Mouse (Mus musculus) layer of hippocampus, adult 2 months (tissue): Measurements from ENCODE around the gene Gm20403. TPM values are rescaled to one million over a fixed set of nuclear protein-coding genes. Genes with fewer than 3 reads are reported as not detected.

Experiments used
- DNase-seq, 2 experiments: peaks; one replicate each; pipeline ENCODE4 v3.0.0; 2022; ENCODE audit warnings: low spot score in 2 of 2
- H3K27ac ChIP-seq: fragments of 200-600 bp; 2 replicates; pipeline ENCODE4 v1.8.1; 2022
- H3K4me3 ChIP-seq: fragments of 200-600 bp; 2 replicates; pipeline ENCODE4 v1.8.1; 2022; ENCODE audit warnings: mild to moderate bottlenecking
- CTCF ChIP-seq: fragments of 200-600 bp; conservative IDR thresholded peaks from 2 replicates; pipeline ENCODE4 v1.8.1; 2022; ENCODE audit warnings: antibody characterized with exemption, mild to moderate bottlenecking, moderate library complexity
- long read RNA-seq, 2 experiments: library from polyadenylated mRNA; stranded (forward); transcript quantifications; one replicate each; pipeline ENCODE4 v2.0.0; 2021; ENCODE audit warnings: borderline mapping rate in 2 of 2
- total RNA-seq, 2 experiments: library from RNA; stranded (reverse); gene quantifications; 2 replicates each; pipeline ENCODE4 v1.2.3; 2021

Gm20403 gene
- total RNA-seq = not detected
- long read RNA-seq, experiment 1 = 0 reads
- long read RNA-seq, experiment 2 = 0 reads

DNA sequence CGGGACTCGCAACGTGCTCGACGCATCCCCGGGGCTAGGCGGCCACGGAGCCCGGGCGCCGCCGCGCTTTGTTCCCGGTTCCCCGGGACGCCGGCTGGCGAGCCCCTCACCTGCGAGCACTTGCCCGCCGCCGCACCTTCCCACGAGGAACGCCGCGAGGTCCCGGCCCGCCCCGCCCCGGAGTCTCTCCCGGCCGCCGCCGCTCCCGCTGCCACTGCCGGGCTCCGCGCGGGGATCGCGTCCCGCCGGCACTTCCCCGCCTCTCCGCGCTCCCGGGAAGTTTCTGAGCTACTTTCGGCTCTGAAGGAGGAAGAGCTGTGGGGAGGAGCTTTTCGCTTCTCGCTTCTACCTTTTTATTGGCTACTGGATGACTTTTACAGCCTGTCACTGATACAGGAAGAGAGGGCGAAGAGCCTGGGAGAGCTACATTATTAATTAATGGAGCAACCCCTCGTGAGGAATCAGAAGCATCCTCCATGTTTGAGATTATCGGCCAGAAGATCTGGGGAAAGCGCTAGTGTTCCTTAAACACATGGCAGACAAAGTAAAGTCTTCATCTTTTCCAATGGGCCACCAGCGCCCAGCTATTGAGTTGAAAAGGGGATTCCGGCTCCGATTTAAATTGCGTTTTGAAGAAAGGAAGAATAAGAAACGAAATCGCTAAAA lies at the start of gene Gm20403:
Gene Gm20403 (minus strand): TSS at position 478 of the 666 bp plus-strand sequence.
- Histone ChIP-seq H3K27ac (peak within 1 kb of the TSS; percentile 65), H3K4me3 (peak within 1 kb of the TSS; percentile 76)
- peak in 1 of 2 experiments; percentile 18 for DNase-seq
- no peak for TF ChIP-seq CTCF

DNA sequence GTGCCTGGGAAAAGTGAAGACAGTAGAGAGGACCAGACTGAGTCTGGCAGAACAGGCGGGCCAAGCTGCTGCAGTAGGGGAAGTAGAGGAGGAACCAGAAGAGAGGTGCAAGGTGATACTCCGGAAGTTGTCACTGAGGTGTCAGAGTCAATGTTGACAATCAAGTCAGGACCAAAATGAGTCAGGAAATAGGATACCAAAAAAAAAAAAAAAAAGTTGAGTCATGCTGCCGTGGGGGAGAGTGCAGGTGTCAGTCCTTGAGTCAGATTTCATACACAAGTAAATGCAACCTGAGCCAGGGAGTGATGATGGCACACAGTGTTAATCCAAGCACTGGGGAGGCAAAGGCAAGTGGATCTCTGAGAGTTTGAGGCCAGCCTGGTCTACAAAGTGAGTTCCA lies 40.8 kb upstream of the Gm20403 start:
- DNase-seq = no peak
- H3K27ac ChIP-seq = no peak overlapping the region
- TF ChIP-seq CTCF = no peak
- no peak overlapping the region for H3K4me3 ChIP-seq

DNA sequence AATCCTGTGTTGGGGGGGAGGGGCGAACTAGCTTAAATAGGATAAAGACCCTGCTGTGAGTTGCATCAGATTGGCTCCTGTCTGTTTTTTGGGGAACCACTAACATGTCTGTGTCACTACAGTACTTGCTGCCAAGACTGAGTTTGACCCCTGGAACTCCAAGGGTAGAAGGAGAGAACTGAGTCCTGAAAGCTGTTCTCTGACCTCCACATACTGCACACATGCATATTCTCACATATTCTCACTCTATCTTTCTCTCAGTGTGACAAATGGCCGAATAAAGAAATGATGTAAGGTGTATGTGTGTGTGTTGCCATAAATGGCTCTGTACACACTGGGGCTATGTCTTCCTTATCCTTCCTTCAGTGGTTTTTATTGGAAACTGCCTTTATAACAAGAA lies 37.0 kb upstream of the Gm20403 start:
- DNase-seq = no peak
- Histone ChIP-seq H3K27ac (no peak overlapping the region), H3K4me3 (no peak overlapping the region)
- no peak for TF ChIP-seq CTCF

DNA sequence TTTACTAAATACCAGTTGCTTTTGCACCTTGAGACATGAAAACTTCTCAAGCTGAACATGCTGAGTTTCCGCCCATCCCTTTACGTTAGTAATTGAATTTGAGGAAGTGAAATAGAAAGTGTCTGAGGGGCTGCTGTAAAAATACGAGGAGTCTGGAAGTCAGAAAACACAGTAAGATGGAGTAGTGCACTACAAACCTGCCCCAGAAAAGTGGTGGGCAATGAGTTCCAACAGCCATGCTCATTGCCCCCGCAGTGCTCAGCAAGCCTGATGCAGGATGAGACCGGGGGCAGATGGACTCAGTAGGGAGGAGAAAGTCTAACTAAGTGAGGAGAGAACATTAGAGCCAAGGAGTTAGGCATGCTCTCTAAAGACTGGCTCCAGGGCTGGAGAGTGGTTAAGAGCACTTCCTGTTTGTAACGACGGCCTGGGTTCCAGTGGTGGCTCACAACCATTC lies 33.1 kb upstream of the Gm20403 start:
- Histone ChIP-seq H3K4me3 (no peak overlapping the region), H3K27ac (no peak overlapping the region)
- no peak for DNase-seq
- no peak for TF ChIP-seq CTCF

DNA sequence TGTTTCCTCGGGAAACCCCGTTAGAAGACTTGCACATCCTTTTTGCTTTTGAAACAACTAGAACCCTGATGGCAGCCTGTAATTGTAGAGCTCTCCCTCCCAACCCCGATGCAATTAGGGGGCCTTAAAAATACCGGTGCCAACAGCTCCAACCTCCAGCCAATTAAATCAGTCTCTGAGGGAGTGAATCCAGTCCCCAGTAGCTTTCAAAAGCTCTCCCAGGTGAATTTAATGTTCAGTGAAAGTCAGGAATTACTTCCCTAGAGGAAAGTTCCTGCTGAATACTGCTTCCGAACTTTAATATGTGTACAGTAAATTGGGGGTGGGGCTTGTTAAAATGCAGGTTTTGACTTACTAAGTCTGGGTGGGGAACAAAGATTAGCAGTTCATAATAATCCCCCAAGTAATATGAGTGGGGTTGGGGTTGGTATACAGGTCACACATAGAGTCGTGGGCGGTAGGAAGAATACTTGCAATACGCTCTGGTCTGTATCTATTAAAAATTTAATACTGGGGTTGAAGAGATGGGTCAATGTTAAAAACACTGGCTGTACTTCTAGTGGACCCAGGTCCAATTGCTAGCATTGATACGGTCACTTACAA lies 30.9 kb upstream of the Gm20403 start:
- Histone ChIP-seq H3K27ac (no peak overlapping the region), H3K4me3 (no peak overlapping the region)
- DNase-seq = no peak
- TF ChIP-seq CTCF = no peak

DNA sequence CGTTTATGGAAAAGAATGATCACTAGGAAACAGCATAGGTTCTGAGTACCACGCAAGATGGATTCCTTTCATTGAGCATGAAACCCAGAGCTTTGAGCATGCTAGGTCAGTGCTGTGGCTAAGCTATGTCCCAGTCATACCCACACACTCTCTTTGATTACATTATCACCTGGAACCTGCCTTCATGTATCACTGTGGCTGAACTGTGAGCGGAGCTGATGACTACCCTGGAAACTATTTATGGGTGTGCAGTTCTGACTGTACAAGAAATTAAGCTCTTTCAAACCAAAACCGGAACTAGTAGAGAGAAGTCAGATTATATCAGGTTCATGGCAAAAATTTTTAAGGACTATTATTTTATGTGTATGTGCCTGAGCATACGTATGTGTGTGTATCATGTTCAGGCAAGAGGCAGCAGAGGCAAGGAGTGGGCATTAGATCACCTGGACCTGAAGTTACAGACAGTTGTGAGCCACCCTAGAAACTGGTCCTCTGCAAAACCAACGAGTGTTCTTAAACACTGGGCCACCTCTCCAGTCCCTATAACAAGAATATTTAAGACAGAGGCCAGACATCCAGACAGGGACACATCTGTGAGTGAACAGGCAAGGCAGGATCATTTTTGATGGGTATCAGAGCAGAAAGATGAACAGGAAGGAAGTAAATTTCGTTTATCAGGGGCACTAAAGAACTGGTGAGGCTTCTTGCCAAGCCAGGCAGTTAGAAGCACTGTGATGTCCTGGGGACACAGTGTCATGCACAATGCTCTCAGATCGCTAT lies 30.2 kb upstream of the Gm20403 start:
- H3K4me3 ChIP-seq = no peak overlapping the region
- no peak for TF ChIP-seq CTCF
- no peak for DNase-seq
- H3K27ac ChIP-seq = no peak overlapping the region

DNA sequence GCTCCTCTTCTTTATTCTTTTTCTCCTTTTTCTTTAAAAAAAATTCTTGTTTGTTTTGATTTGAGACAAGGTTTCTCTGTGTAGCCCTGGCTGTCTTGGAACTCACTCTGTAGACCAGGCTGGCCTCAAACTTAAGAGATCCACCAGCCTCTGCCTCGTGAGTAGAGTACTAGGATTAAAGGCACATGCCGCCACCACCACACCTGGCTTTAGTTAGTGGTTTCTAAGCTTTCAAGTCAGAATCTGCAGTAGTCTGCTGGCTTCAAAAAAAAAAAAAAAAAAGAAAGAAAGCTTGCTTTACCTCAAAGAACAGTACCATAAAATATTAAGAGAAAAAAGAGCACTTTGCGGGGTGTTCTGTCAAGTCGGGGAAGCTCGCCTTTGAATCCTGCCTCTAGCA lies 29.1 kb upstream of the Gm20403 start:
- no peak for TF ChIP-seq CTCF
- no peak overlapping the region for H3K4me3 ChIP-seq
- no peak overlapping the region for H3K27ac ChIP-seq
- DNase-seq = no peak

DNA sequence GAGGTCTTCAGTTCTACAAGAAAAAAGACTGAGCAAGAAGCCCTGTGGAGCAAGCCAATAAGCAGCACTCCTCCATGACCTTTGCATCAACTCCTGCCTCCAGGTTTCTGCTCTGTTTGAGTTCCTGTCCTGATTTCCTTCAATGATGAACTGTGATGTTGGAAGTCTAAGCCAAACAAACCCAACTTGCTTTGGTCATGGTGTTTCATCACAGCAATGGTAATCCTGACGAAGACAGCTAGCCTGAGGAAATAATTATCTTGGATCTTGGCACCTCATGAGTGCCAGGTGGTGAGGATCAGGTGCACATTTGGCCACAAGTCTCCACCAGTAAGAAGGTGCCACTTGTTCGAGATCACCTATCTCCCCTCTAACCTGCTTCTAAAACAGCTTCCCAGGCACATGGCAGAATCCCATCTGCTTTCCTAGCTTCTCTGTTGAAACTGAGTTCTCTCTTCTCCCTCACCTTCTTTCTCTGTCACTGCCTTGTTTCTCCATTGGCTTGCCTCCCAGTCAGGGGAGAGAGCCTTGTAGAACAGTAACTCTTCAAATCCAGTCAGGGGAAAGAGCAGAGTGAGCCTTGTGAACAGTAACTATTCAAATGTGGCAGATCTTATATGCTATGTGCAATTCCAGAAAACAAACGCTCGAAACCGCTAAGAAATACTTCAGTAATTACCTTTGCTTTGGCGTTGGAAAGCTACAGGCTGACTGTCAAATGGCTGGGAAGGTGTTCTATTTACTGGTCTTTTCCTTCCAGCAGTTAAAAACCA lies 27.5 kb upstream of the Gm20403 start, which contains the start of gene Baz1a:
Gene Baz1a (minus strand): TSS at position 723 of the 773 bp plus-strand sequence.
- DNase-seq = no peak
- TF ChIP-seq CTCF = no peak
- Histone ChIP-seq H3K27ac (no peak within 1 kb of the TSS), H3K4me3 (no peak within 1 kb of the TSS)

DNA sequence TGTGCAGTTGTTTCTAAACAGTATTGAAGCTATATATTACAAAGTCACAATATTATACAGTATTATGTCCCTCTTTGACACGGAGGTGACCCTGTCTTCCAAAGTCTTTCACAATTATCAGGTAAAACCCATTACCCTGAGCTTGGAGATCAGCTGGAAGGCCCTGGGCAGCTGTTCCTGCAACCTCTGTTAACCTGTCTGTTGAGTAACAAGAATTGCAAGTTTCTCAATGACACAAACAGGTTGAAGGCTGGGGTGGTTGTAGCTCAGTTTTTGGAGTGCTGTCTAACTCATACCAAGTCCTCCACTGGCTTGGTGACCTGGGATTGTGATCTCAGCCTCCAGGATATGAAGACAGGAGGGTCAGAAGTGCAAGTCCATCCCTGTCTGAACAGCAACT lies 26.7 kb upstream of the Gm20403 start:
- DNase-seq = no peak
- TF ChIP-seq CTCF = no peak
- Histone ChIP-seq H3K4me3 (no peak overlapping the region), H3K27ac (no peak overlapping the region)

DNA sequence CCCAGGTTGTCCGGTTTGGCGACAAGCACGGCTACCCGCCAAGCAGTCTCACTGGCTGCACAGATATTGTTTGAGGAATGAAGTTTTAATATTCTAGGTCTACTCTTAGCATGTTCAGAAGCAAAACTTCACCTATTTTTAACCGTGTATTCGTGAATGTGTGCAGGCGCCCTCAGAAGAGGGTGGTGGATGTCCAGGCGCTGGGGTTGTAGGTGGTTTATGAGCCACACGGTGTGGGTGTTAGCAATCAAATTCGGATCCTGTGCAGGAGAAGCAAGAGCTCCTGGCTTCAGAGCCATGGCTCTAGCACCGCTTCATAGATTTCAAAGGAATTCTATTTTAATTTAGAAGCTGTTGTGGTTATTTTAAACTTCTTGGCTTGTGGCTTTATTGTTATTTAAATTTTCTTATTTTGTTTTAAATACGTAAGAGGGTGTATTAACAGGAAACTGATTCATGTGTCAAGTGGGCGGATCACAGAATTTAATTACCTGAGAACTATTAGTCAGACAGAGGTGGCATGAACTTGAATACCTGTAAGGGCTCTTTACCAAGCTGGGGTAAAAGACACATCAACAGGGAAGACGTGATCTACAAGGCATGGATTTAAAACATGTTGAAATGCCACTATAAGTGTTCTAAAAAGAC lies 21.2 kb upstream of the Gm20403 start:
- no peak overlapping the region for H3K27ac ChIP-seq
- TF ChIP-seq CTCF = no peak
- H3K4me3 ChIP-seq = no peak overlapping the region
- DNase-seq = no peak

DNA sequence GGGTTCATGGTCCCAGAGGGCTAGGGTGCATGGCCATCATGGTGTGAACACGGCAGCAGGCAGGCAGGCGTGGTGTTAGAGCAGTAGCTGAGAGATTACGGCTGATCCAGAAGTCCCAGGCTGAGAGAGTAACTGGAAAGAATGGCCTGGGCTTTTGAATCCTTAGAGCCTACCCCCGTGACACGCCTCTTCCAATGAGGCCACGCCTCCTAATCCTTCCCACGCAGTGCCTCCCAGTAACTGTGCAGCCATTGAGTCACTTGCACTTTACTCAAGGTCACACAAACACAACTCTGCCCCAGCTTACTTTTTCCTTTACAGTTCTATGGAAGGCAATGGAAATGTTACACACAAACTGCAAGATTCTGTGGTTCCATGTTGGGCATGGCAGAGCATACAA lies 19.7 kb upstream of the Gm20403 start:
- DNase-seq = no peak
- no peak overlapping the region for H3K4me3 ChIP-seq
- H3K27ac ChIP-seq = no peak overlapping the region
- TF ChIP-seq CTCF = no peak

DNA sequence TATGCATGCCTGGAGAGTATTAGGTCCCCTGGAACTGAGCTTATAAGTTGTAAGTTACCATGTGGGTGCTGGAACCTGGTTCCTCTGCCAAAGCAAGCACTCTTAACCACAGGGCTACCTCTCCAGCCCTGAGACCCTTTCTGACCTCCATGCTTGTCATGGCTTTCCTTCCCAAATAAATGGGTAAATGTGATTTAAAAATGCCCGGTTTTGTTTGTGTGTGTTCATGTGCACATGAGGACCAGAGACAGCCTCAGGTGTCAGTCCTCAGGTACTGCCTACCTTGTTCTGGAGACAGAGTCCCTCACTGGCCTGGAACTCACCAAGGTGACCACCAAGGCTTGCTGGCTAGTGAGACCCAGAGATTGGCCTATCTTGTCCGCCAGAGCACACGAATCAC lies 18.1 kb upstream of the Gm20403 start:
- no peak for DNase-seq
- no peak overlapping the region for H3K4me3 ChIP-seq
- no peak for TF ChIP-seq CTCF
- H3K27ac ChIP-seq = no peak overlapping the region
